Mouse (Mus musculus) MEL-GATA-1-ER (cell line): ENCODE results near the gene Gm28230.

ENCODE experiments used
- DNase-seq: peaks from one replicate; pipeline ENCODE4 v3.0.0-alpha.2; 2012; ENCODE audit warnings: low read depth; ENCODE audit errors: extremely low read depth

The Gm28230 gene

GRCm38 (mm10) chr2:74762522-74763244 is 36.2 kb downstream of the Gm28230 start, which contains the start of gene Hoxd1:
TSS of gene Hoxd1 (plus strand) at chr2:74762980.
- DNase-seq: no peak

GRCm38 (mm10) chr2:74763245-74763735 is 36.8 kb downstream of the Gm28230 start:
- DNase-seq: no peak

- no peak for DNase-seq
Observed at GRCm38 (mm10) chr2:74763976-74764375, 37.4 kb downstream of the Gm28230 start.

- DNase-seq: no peak
Observed at GRCm38 (mm10) chr2:74774359-74774758, 47.8 kb downstream of the Gm28230 start.

- no peak for DNase-seq
Observed at GRCm38 (mm10) chr2:74777536-74778275, 51.2 kb downstream of the Gm28230 start.

- DNase-seq: no peak
Observed at GRCm38 (mm10) chr2:74781386-74781785, 54.9 kb downstream of the Gm28230 start.

- no peak for DNase-seq
Observed at GRCm38 (mm10) chr2:74795531-74795930, 69.0 kb downstream of the Gm28230 start.
